Mouse (Mus musculus) kidney, postnatal 0 days (tissue): ENCODE results near the gene Laptm5. TPM values are rescaled to one million over a fixed set of nuclear protein-coding genes. Genes with fewer than 3 reads are reported as not detected.

Source experiments
- ATAC-seq: fragments of 200-750 bp; cut with Nextera tagmentation; replicated peaks from 2 replicates; pipeline ENCODE4 v1.8.0; 2017; ENCODE audit warnings: low read depth, moderate number of reproducible peaks, moderate TSS enrichment, moderate library complexity; ENCODE audit not compliant: low FRiP score
- DNase-seq: peaks from one replicate; pipeline ENCODE4 v3.0.0-alpha.2; 2016; ENCODE audit warnings: low spot score
- H3K27ac ChIP-seq: fragments of 300-500 bp; sonication (generic); 2 replicates; pipeline ENCODE4 v1.5.1; 2014; ENCODE audit warnings: mild to moderate bottlenecking
- H3K27me3 ChIP-seq: fragments of 300-500 bp; sonication (generic); 2 replicates; pipeline ENCODE4 v1.6.1; 2014; ENCODE audit warnings: low read length, mixed read lengths; ENCODE audit not compliant: insufficient read depth
- H3K36me3 ChIP-seq: fragments of 300-500 bp; sonication (generic); 2 replicates; pipeline ENCODE4 v1.6.1; 2014; ENCODE audit warnings: low read length, mixed read lengths; ENCODE audit not compliant: insufficient read depth
- H3K4me1 ChIP-seq: fragments of 300-500 bp; sonication (generic); replicated peaks from 2 replicates; pipeline ENCODE4 v1.6.1; 2014; ENCODE audit warnings: antibody characterized with exemption, low read length, mixed read lengths; ENCODE audit not compliant: insufficient read depth
- H3K4me2 ChIP-seq: fragments of 300-500 bp; sonication (generic); 2 replicates; pipeline ENCODE4 v1.6.1; 2014; ENCODE audit warnings: mild to moderate bottlenecking, low read length, moderate library complexity, mixed read lengths
- H3K4me3 ChIP-seq: fragments of 300-500 bp; sonication (generic); replicated peaks from 2 replicates; pipeline ENCODE4 v1.5.1; 2014; ENCODE audit warnings: low read depth, low read length
- H3K9ac ChIP-seq: fragments of 300-500 bp; sonication (generic); 2 replicates; pipeline ENCODE4 v1.6.1; 2014; ENCODE audit warnings: low read depth, low read length
- H3K9me3 ChIP-seq: fragments of 300-500 bp; sonication (generic); replicated peaks from 2 replicates; pipeline ENCODE4 v1.6.1; 2016; ENCODE audit warnings: low read length, inconsistent platforms, mixed read lengths
- CTCF ChIP-seq: IDR thresholded peaks from 2 replicates; pipeline ENCODE4 v1.5.1; 2016; ENCODE audit warnings: antibody characterized with exemption, low read depth, mild to moderate bottlenecking, moderate library complexity
- WGBS: fragments of 180-500 bp; shearing (Covaris S2); extraction: QIAGEN DNeasy Blood & Tissue Kit; methylation state at CpG from one replicate; pipeline ENCODE4 v1.1.7; 2014; 5-methylcytosine and 5-hydroxymethylcytosine counted together
- polyA plus RNA-seq: library from polyadenylated mRNA; unstranded; fragments of >200 nt; fragmentation: Nextera tagmentation; extraction: Ambion mirVana; gene quantifications from 2 replicates; pipeline ENCODE4 v1.2.1, GENCODE M21; 2015

Gene Laptm5
- polyA plus RNA-seq, 1 experiment from 2014 or later, result 26.8 TPM

GRCm38 (mm10) chr4:130912626-130913025 is 299 bp upstream of the Laptm5 start:
- no peak overlapping the region for H3K4me2 ChIP-seq
- no peaks in the 10 kb centered on the region for H3K36me3 ChIP-seq
- H3K9me3 ChIP-seq, result no peaks in the 10 kb centered on the region
- H3K27me3 ChIP-seq, result no peaks in the 10 kb centered on the region
- ATAC-seq (no peak), DNase-seq (no peak)
- 84% methylated on average over 3 of the region's 3 CpGs for WGBS
- 0 out of 2 replicates have a peak, but pooled peaks cover 6% of the 10 kb centered on the region for H3K4me1 ChIP-seq
- no peak for TF ChIP-seq CTCF
- no peak overlapping the region for H3K27ac ChIP-seq
- H3K9ac ChIP-seq, result no peak overlapping the region
- no peak overlapping the region for H3K4me3 ChIP-seq

GRCm38 (mm10) chr4:130913511-130913910 is 586 bp downstream of the Laptm5 start:
- no peaks in the 10 kb centered on the region for H3K27me3 ChIP-seq
- H3K4me1 ChIP-seq, result 0 out of 2 replicates have a peak, but pooled peaks cover 6% of the 10 kb centered on the region
- H3K4me3 ChIP-seq, result no peak overlapping the region
- no peak for ATAC-seq
- no peak for TF ChIP-seq CTCF
- H3K9me3 ChIP-seq, result no peaks in the 10 kb centered on the region
- H3K9ac ChIP-seq, result no peak overlapping the region
- H3K4me2 ChIP-seq, result no peak overlapping the region
- no peak overlapping the region for H3K27ac ChIP-seq
- no peak for DNase-seq
- no peaks in the 10 kb centered on the region for H3K36me3 ChIP-seq
- WGBS, result 79% methylated on average over 3 of the region's 3 CpGs

DNA sequence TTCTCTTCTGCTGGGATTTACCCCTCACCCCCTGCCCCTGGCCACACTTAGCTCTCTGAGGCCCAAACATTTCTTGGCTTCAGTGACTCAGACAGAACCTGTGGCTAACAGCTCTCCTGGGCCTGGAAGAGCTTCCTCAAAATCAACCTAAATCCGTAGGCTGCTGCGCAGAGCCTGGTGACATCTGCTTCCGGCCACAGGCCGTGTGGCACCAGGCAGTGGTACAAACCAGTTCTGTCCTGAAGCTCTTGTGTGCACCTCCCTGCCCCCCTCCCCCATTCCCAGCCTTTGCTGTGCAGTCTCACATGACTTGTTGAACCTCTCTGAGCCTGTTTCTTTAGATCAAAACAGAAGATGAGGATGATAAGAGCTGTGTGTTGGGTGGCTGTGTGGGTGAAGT is 1.1 kb downstream of the Laptm5 start:
- H3K9ac ChIP-seq, result no peak overlapping the region
- no peaks in the 10 kb centered on the region for H3K36me3 ChIP-seq
- DNase-seq (no peak), ATAC-seq (no peak)
- no peaks in the 10 kb centered on the region for H3K9me3 ChIP-seq
- WGBS, result 91% methylated on average over 4 of the region's 4 CpGs
- H3K27me3 ChIP-seq, result no peaks in the 10 kb centered on the region
- TF ChIP-seq CTCF, result no peak
- H3K4me2 ChIP-seq, result no peak overlapping the region
- H3K27ac ChIP-seq, result no peak overlapping the region
- no peak overlapping the region for H3K4me3 ChIP-seq
- 0 out of 2 replicates have a peak, but pooled peaks cover 6% of the 10 kb centered on the region for H3K4me1 ChIP-seq

DNA sequence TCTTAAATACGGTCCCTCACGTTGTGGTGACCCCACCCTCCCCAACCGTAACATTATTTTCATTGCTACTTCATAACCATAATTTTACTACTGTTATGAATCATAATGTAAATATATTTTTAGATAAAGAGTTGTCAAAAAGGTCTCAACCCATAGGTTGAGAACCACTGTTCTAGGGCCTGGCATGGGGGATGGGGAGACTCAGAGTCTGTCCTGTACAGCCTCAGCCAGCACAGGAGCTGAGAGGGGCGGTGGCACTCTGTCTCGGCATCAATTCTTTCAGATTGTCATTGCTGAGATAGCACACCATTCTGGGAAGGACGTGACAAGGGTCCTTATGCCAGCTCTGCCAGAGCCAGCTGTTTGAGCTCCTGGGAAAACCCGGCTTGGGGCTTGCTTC is 1.6 kb downstream of the Laptm5 start:
- Histone ChIP-seq H3K4me2 (no peak overlapping the region), H3K9ac (no peak overlapping the region), H3K27me3 (no peaks in the 10 kb centered on the region), H3K36me3 (no peaks in the 10 kb centered on the region), H3K9me3 (no peaks in the 10 kb centered on the region), H3K4me3 (no peak overlapping the region), H3K27ac (no peak overlapping the region), H3K4me1 (0 out of 2 replicates have a peak, but pooled peaks cover 1% of the 10 kb centered on the region)
- TF ChIP-seq CTCF, result no peak
- 70% methylated on average over 7 of the region's 7 CpGs for WGBS
- ATAC-seq, result no peak
- DNase-seq, result no peak

- Histone ChIP-seq H3K9me3 (no peaks in the 10 kb centered on the region), H3K4me2 (no peak overlapping the region), H3K27me3 (no peaks in the 10 kb centered on the region), H3K4me1 (no peaks in the 10 kb centered on the region), H3K9ac (no peak overlapping the region), H3K27ac (no peak overlapping the region), H3K4me3 (no peak overlapping the region), H3K36me3 (no peaks in the 10 kb centered on the region)
- 65% methylated on average over 12 of the region's 12 CpGs for WGBS
- TF ChIP-seq CTCF, result no peak
- ATAC-seq, result no peak
- DNase-seq, result no peak
Measured at GRCm38 (mm10) chr4:130915006-130915667, 2.2 kb downstream of the Laptm5 start.

DNA sequence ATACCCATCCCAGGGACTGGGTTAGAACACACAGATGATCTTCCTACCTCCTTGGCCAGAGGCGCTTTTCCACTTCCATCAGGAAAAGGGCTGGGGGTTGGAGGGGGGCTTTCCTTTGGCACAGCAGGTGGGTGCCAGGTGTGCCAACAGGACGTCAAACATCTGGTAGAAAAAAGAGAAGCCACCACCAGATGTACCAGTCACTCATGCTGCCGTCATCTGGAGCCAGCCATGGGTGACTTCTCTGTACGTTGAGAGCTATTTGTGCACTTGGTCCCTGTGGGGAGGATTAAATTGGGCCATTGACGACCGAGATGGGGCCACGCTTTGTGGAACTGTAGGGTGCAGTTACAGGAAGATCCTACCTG is 2.7 kb downstream of the Laptm5 start:
- ATAC-seq (no peak), DNase-seq (no peak)
- Histone ChIP-seq H3K9me3 (no peaks in the 10 kb centered on the region), H3K4me2 (no peak overlapping the region), H3K4me3 (no peak overlapping the region), H3K9ac (no peak overlapping the region), H3K36me3 (no peaks in the 10 kb centered on the region), H3K27me3 (no peaks in the 10 kb centered on the region), H3K4me1 (no peaks in the 10 kb centered on the region), H3K27ac (no peak overlapping the region)
- 58% methylated on average over 7 of the region's 7 CpGs for WGBS
- no peak for TF ChIP-seq CTCF

GRCm38 (mm10) chr4:130916639-130917038 is 3.7 kb downstream of the Laptm5 start:
- H3K9me3 ChIP-seq, result no peaks in the 10 kb centered on the region
- no peak for TF ChIP-seq CTCF
- no peak for DNase-seq
- no peaks in the 10 kb centered on the region for H3K27me3 ChIP-seq
- no peak overlapping the region for H3K9ac ChIP-seq
- no peaks in the 10 kb centered on the region for H3K36me3 ChIP-seq
- ATAC-seq, result no peak
- H3K4me1 ChIP-seq, result peaks cover 5% of the 10 kb centered on the region; the same call in 1 of the 2 replicates
- 80% methylated on average over 7 of the region's 7 CpGs for WGBS
- no peak overlapping the region for H3K27ac ChIP-seq
- no peak overlapping the region for H3K4me3 ChIP-seq
- H3K4me2 ChIP-seq, result no peak overlapping the region
